In genomic region chr2:168466066-168466465, GRCm38 (mm10) we compare ENCODE assay signal across 11 mouse cellular contexts.
A peak's percentile ranks its signal among the peaks of the same experiment; 100 is the strongest.
DNase-seq lines count a peak whose midpoint lies in the region; ATAC-seq and TF ChIP-seq lines count a peak whose summit lies in the region.
"Had no signal": no experiment of that assay in that cellular context is flagged by ENCODE, and none has a peak within 500 bp of the region (broad histone marks: within the 10 kb centered on the region; RNA-seq: fewer than 3 reads in every experiment).

No protein-coding gene starts in this region.

- H3K36me3 ChIP-seq in C2C12 (ENCODE audit: control insufficient read depth, insufficient read depth): no peaks in the 10 kb centered on the region
- H3K36me3 ChIP-seq in embryonic facial prominence, embryonic 12.5 days: no peaks in the 10 kb centered on the region
- H3K36me3 ChIP-seq in intestine, embryonic 16.5 days (ENCODE audit: control insufficient read depth, insufficient read depth, low read length): no peaks in the 10 kb centered on the region

- H3K4me2 ChIP-seq in embryonic facial prominence, embryonic 12.5 days (replicated peaks): no peak overlapping the region
- no peak overlapping the region for H3K4me2 ChIP-seq in intestine, embryonic 16.5 days (ENCODE audit: low read depth, low read length)

- WGBS in embryonic facial prominence, embryonic 12.5 days: 16% methylated on average over 9 of the region's 9 CpGs
- 67% methylated on average over 9 of the region's 9 CpGs for WGBS in intestine, embryonic 16.5 days

- 0 out of 2 replicates have a peak, but pooled peaks have one; percentile 47 for ATAC-seq in frontal cortex, adult (ENCODE audit: low TSS enrichment)
- no peak for ATAC-seq in embryonic facial prominence, embryonic 12.5 days (ENCODE audit: insufficient number of reproducible peaks, insufficient read depth, low FRiP score, low TSS enrichment)
- no peak for ATAC-seq in intestine, embryonic 16.5 days
- ATAC-seq: activated CD4-positive, CD25-positive, alpha-beta regulatory T cell, adult 4 months; hindbrain, postnatal 0 days had no signal

- no peak overlapping the region for H3ac ChIP-seq in C2C12 (ENCODE audit: control insufficient read depth, insufficient read length, low read depth)

- H3K27ac ChIP-seq in embryonic facial prominence, embryonic 12.5 days: peak overlapping the region; percentile 55; the same call in 1 of the 2 replicates
- no peak overlapping the region for H3K27ac ChIP-seq in intestine, embryonic 16.5 days (ENCODE audit: low read length)
- H3K27ac ChIP-seq: hindbrain, postnatal 0 days had no signal

- no peaks in the 10 kb centered on the region for H3K9me3 ChIP-seq in embryonic facial prominence, embryonic 12.5 days
- H3K9me3 ChIP-seq in intestine, embryonic 16.5 days (ENCODE audit: control insufficient read depth, low read length): no peaks in the 10 kb centered on the region

- peaks cover 28% of the 10 kb centered on the region for H3K4me1 ChIP-seq in embryonic facial prominence, embryonic 12.5 days
- H3K4me1 ChIP-seq in intestine, embryonic 16.5 days (ENCODE audit: control insufficient read depth, insufficient read depth, low read length): no peaks in the 10 kb centered on the region

- H3K79me2 ChIP-seq in C2C12 (ENCODE audit: control insufficient read depth, insufficient read depth): no peaks in the 10 kb centered on the region

- no peaks in the 10 kb centered on the region for H3K27me3 ChIP-seq in C2C12 (ENCODE audit: control insufficient read depth, insufficient read depth, insufficient read length)
- no peaks in the 10 kb centered on the region for H3K27me3 ChIP-seq in embryonic facial prominence, embryonic 12.5 days
- no peaks in the 10 kb centered on the region for H3K27me3 ChIP-seq in intestine, embryonic 16.5 days (replicated peaks; ENCODE audit: control insufficient read depth, insufficient read depth, low read length)

- intact Hi-C loops in heart, postnatal 14 days (cut with DNase I): loop anchor here (5.0 kb wide), 1 partner anchor 276 kb away; the partner anchor contains the start of gene Atp9a

- no peak overlapping the region for H3K9ac ChIP-seq in embryonic facial prominence, embryonic 12.5 days
- H3K9ac ChIP-seq in intestine, embryonic 16.5 days (ENCODE audit: low read depth, low read length): no peak overlapping the region

- no peak for TF ChIP-seq CTCF in C2C12 (IDR thresholded peaks at IDR 0.05; ENCODE audit: control insufficient read depth, insufficient read depth, insufficient read length)

- no peak overlapping the region for H3K4me3 ChIP-seq in C2C12 (ENCODE audit: insufficient read depth, poor library complexity, severe bottlenecking)
- no peak overlapping the region for H3K4me3 ChIP-seq in embryonic facial prominence, embryonic 12.5 days
- no peak overlapping the region for H3K4me3 ChIP-seq in intestine, embryonic 16.5 days (ENCODE audit: low read length)

- no peak for DNase-seq in frontal cortex, postnatal 25 days (ENCODE audit: low spot score in 2 of 2)
- DNase-seq in heart, postnatal 14 days: peak; percentile 51 to 59
- DNase-seq in cerebellum, adult 11-12 months: no peak
- no peak for DNase-seq in layer of hippocampus, adult 18-20 months (ENCODE audit: low spot score in 2 of 2)
- DNase-seq: thymus, postnatal 4 days had no signal

- no peaks in the 10 kb centered on the region for H3K79me3 ChIP-seq in C2C12 (ENCODE audit: low read depth)

TF ChIP-seq in C2C12, 6 proteins besides CTCF, POLR2A, EP300 and RAD21:
- TF ChIP-seq MYOG (IDR thresholded peaks at IDR 0.05; ENCODE audit: control insufficient read depth, extremely low read depth, insufficient read length) (no peak), USF1 (IDR thresholded peaks at IDR 0.05; ENCODE audit: low read depth) (no peak), MYOD1 (IDR thresholded peaks at IDR 0.05; ENCODE audit: control insufficient read depth, insufficient read length, low read depth) (peak; percentile 83), FOSL1 (IDR thresholded peaks at IDR 0.05; ENCODE audit: insufficient read depth, low read length, poor library complexity, severe bottlenecking) (peak; percentile 87), CEBPB (IDR thresholded peaks at IDR 0.05; ENCODE audit: low read depth) (no peak), MAX (IDR thresholded peaks at IDR 0.05) (peak; percentile 16)

Comparison
In these comparisons a context has a peak if more than half of its experiments do, and no peak if none do; other contexts are left out.
1. DNase-seq: peak in heart, postnatal 14 days (2 of 2); none in frontal cortex, postnatal 25 days (0 of 2), cerebellum, adult 11-12 months (single experiment) and layer of hippocampus, adult 18-20 months (0 of 2).